Mouse (Mus musculus) cortical plate, adult 2 months (tissue): ENCODE data around the gene Msrb2.

ENCODE experiments used
- CTCF ChIP-seq: fragments of 200-500 bp; IDR thresholded peaks from 2 replicates; pipeline ENCODE4 v1.5.1; 2011; ENCODE audit warnings: mild to moderate bottlenecking, control low read depth, low read length; ENCODE audit not compliant: insufficient read depth; ENCODE audit errors: extremely low read depth
- POLR2A ChIP-seq: fragments of 200-500 bp; IDR thresholded peaks from 2 replicates; pipeline ENCODE4 v1.6.1; 2011; ENCODE audit warnings: mild to moderate bottlenecking, low read length, control low read depth; ENCODE audit not compliant: insufficient read depth; ENCODE audit errors: extremely low read depth

GRCm38 (mm10) chr2:19371390-19372158 is at the start of gene Msrb2:
- peak; percentile 30; the same call in 1 of the 2 replicates for TF ChIP-seq POLR2A
- TF ChIP-seq CTCF: peak; percentile 24; the same call in 1 of the 2 replicates
